ENCODE assay signal across 9 mouse cellular contexts in genomic region chr2:170418748-170419147, GRCm38 (mm10). TPM values are rescaled to one million over a fixed set of nuclear protein-coding genes. Genes with fewer than 3 reads are reported as not detected.
DNase-seq lines count a peak whose midpoint lies in the region; ATAC-seq and TF ChIP-seq lines count a peak whose summit lies in the region.
"Had no signal": no experiment of that assay in that cellular context is flagged by ENCODE, and none has a peak within 500 bp of the region (broad histone marks: within the 10 kb centered on the region; RNA-seq: fewer than 3 reads in every experiment).

No protein-coding gene starts in this region.

- no peak overlapping the region for H3K4me3 ChIP-seq in heart, postnatal 0 days (ENCODE audit: low read depth, low read length)
- H3K4me3 ChIP-seq in heart, embryonic 12.5 days, result no peak overlapping the region
- no peak overlapping the region for H3K4me3 ChIP-seq in bone marrow, adult 2 months (replicated peaks; ENCODE audit: control insufficient read depth, low read depth, low read length)
- H3K4me3 ChIP-seq: megakaryocyte, embryonic 14.5 days had no signal

- ATAC-seq in heart, postnatal 0 days (ENCODE audit: insufficient read depth, low read depth), result no peak
- ATAC-seq in heart, embryonic 12.5 days (ENCODE audit: insufficient number of reproducible peaks, low FRiP score), result no peak
- ATAC-seq in inflammation-experienced regulatory T-cells, adult 6 months, result no peak

- TF ChIP-seq POLR2A in bone marrow, adult 2 months (IDR thresholded peaks at IDR 0.05; ENCODE audit: borderline replicate concordance, control insufficient read depth, low read depth, low read length), result no peak

- H3K27ac ChIP-seq in heart, postnatal 0 days (ENCODE audit: low read depth), result no peak overlapping the region
- no peak overlapping the region for H3K27ac ChIP-seq in heart, embryonic 12.5 days (ENCODE audit: poor library complexity, severe bottlenecking)
- no peak overlapping the region for H3K27ac ChIP-seq in bone marrow, adult 2 months (ENCODE audit: control insufficient read depth, insufficient read depth, low read depth, low read length, poor library complexity)

- 40% methylated on average over 10 of the region's 10 CpGs for whole genome bisulfite sequencing in heart, postnatal 0 days
- WGBS in heart, embryonic 12.5 days, result 38% methylated on average over 10 of the region's 10 CpGs
- 48% methylated on average over 10 of the region's 10 CpGs for whole genome bisulfite sequencing in bone marrow, adult 2 months

- TF ChIP-seq EP300 in heart, postnatal 0 days (IDR thresholded peaks at IDR 0.05; ENCODE audit: low read depth), result no peak

- no peaks in the 10 kb centered on the region for H3K9me3 ChIP-seq in heart, postnatal 0 days (replicated peaks; ENCODE audit: control insufficient read depth, low read length)
- no peaks in the 10 kb centered on the region for H3K9me3 ChIP-seq in heart, embryonic 12.5 days (replicated peaks)

- no peaks in the 10 kb centered on the region for H3K4me1 ChIP-seq in heart, postnatal 0 days (ENCODE audit: control insufficient read depth, insufficient read depth)
- H3K4me1 ChIP-seq in heart, embryonic 12.5 days (replicated peaks), result no peaks in the 10 kb centered on the region
- H3K4me1 ChIP-seq in bone marrow, adult 2 months (ENCODE audit: control insufficient read depth, insufficient read depth, low read length), result no peaks in the 10 kb centered on the region
- H3K4me1 ChIP-seq: megakaryocyte, embryonic 14.5 days had no signal

- no peak for DNase-seq in heart, postnatal 0 days (ENCODE audit: low spot score)
- DNase-seq in ovary, postnatal 36 days (ENCODE audit: low spot score), result peak; percentile 21
- DNase-seq in ovary, adult 18-20 months (ENCODE audit: low spot score), result no peak
- peak; percentile 11 for DNase-seq in lung, postnatal 25 days (ENCODE audit: low spot score)
- DNase-seq in c-Kit-positive CD71-positive TER-119-positive erythroid progenitor cells, embryonic 14.5 days (ENCODE audit: low spot score), result no peak

- peak; percentile 30; the same call in 1 of the 2 replicates for TF ChIP-seq CTCF in heart, postnatal 0 days (IDR thresholded peaks at IDR 0.05; ENCODE audit: low read depth)
- TF ChIP-seq CTCF in bone marrow, adult 2 months (IDR thresholded peaks at IDR 0.05; ENCODE audit: control insufficient read depth, insufficient read depth, low read length), result peak; percentile 18; the same call in 1 of the 2 replicates

- no peaks in the 10 kb centered on the region for H3K27me3 ChIP-seq in heart, postnatal 0 days (ENCODE audit: control insufficient read depth, insufficient read depth, low read length)
- peaks cover 16% of the 10 kb centered on the region for H3K27me3 ChIP-seq in heart, embryonic 12.5 days (replicated peaks)
- H3K27me3 ChIP-seq: megakaryocyte, embryonic 14.5 days had no signal

- H3K4me2 ChIP-seq in heart, postnatal 0 days (ENCODE audit: low read depth, low read length), result no peak overlapping the region
- no peak overlapping the region for H3K4me2 ChIP-seq in heart, embryonic 12.5 days

- no peaks in the 10 kb centered on the region for H3K36me3 ChIP-seq in heart, postnatal 0 days (replicated peaks; ENCODE audit: control insufficient read depth, insufficient read depth, low read length)
- no peaks in the 10 kb centered on the region for H3K36me3 ChIP-seq in heart, embryonic 12.5 days

- H3K9ac ChIP-seq in heart, postnatal 0 days (replicated peaks; ENCODE audit: low read depth, low read length), result no peak overlapping the region
- H3K9ac ChIP-seq in heart, embryonic 12.5 days, result no peak overlapping the region

RNA-seq across cellular contexts. Expression of gene Bcas1, which starts 8.9 kb away (rescaled TPM):
- total RNA-seq in heart, postnatal 0 days (2014; rRNA removed; ENCODE audit: low replicate concordance), result not detected in 2 replicates
- polyA plus RNA-seq in heart, postnatal 0 days (2015; fragmentation: Nextera tagmentation; extraction: Ambion mirVana), result 0.38 and 0.45 TPM in 2 replicates
- polyA plus RNA-seq in heart, embryonic 12.5 days (2016; fragmentation: Nextera tagmentation; extraction: Ambion mirVana), result 0.74 and 1.1 TPM in 2 replicates
- 2.4 TPM in 1 of 2 replicates, not detected in the other for polyA plus RNA-seq in bone marrow, adult 2 months (2011; ENCODE audit: insufficient read depth, insufficient read length, low replicate concordance, missing spikeins)
- 1 to 10 TPM; 2.5 to 4.5 (median 3.6) TPM for polyA plus RNA-seq in inflammation-experienced regulatory T-cells, adult 6 months (2017; shearing (Covaris generic))

Comparison
In these comparisons a context has a peak if more than half of its experiments do, and no peak if none do; other contexts are left out.
1. DNase-seq: peak in ovary, postnatal 36 days (single experiment) and lung, postnatal 25 days (single experiment); none in heart, postnatal 0 days (single experiment), ovary, adult 18-20 months (single experiment) and c-Kit-positive CD71-positive TER-119-positive erythroid progenitor cells, embryonic 14.5 days (single experiment).